Mouse (Mus musculus): ENCODE results near the gene Serpinb9b.
"Not testable (repeated sequence)": the region's sequence is repeated elsewhere in the genome, so short reads cannot be mapped to it uniquely, and the experiment has no call there.

The Serpinb9b gene

DNA sequence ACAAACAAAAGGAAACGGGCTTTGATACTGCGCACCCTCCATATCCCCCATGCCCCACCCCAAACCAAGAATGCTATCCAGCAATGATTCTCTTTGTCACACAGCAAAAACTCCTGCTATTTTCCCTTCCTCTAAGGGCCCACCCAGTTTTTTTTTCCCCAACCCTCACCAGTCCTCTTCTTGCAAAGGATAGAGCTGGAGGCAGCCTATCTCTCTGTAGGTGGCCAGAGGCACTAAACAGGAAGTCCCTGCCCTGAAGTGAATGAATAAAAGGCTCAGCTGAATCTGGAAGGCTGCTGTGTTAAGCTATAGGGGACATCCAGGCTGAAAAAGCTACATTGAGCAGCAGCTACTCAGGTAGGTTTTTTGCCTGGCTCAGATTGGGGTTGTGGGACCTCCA lies at the start of gene Serpinb9b:
Gene Serpinb9b (plus strand): TSS at position 173 of the 400 bp plus-strand sequence.
- no peak for DNase-seq (ENCODE audit: low spot score)

GRCm38 (mm10) chr13:32982556-32983042 lies 44.6 kb upstream of the Serpinb9b start:
- DNase-seq (ENCODE audit: low spot score): no peak

GRCm38 (mm10) chr13:32986256-32986655 lies 41.0 kb upstream of the Serpinb9b start:
- DNase-seq (ENCODE audit: low spot score): no peak

GRCm38 (mm10) chr13:32993152-32993893 lies 33.9 kb upstream of the Serpinb9b start:
- peak; percentile 25 for DNase-seq (ENCODE audit: low spot score)

DNA sequence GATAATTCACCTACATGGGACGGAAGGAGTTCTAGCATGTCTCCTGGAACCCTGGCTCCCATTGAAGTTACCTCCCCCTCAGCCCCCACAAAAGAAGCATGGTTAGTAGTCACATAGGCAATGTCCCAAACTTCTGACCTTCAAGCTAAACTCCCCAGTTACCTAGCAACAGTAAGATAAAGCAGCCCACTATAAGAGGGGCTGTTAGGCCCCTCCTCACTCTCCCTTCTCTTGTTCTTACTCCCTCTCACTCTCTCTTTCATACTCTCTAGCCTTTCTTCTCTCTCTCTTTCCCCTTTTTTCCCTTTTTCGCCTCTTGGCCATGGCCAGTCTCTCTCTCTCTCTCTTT lies 33.3 kb upstream of the Serpinb9b start:
- no peak for DNase-seq (ENCODE audit: low spot score)

GRCm38 (mm10) chr13:32995051-32995450 lies 32.2 kb upstream of the Serpinb9b start:
- no peak for DNase-seq (ENCODE audit: low spot score)

- no peak for DNase-seq (ENCODE audit: low spot score)
Observed at GRCm38 (mm10) chr13:33001341-33001740, 25.9 kb upstream of the Serpinb9b start.

DNA sequence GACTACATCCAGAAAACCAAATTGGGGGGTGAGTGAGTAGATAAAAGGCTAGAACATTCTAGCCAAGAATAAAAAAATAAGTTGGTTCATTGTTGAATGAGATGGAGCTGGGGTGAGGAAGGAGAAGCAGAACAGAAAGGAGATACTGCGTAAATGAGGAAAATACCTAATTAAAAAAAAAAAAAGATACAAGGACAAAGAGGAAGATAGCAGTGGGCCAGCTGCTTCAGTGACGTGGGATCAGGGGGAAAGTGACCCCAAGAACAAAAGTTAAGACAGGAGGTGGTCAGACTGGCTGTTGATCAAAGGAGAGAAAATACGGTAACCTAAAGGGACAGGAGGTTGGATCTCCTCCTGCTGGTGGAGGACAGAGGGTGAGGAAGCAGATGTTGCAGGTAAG lies 24.3 kb upstream of the Serpinb9b start, which contains the start of gene Serpinb9:
Gene Serpinb9 (plus strand): TSS at position 301 of the 400 bp plus-strand sequence.
- DNase-seq (ENCODE audit: low spot score): no peak

DNA sequence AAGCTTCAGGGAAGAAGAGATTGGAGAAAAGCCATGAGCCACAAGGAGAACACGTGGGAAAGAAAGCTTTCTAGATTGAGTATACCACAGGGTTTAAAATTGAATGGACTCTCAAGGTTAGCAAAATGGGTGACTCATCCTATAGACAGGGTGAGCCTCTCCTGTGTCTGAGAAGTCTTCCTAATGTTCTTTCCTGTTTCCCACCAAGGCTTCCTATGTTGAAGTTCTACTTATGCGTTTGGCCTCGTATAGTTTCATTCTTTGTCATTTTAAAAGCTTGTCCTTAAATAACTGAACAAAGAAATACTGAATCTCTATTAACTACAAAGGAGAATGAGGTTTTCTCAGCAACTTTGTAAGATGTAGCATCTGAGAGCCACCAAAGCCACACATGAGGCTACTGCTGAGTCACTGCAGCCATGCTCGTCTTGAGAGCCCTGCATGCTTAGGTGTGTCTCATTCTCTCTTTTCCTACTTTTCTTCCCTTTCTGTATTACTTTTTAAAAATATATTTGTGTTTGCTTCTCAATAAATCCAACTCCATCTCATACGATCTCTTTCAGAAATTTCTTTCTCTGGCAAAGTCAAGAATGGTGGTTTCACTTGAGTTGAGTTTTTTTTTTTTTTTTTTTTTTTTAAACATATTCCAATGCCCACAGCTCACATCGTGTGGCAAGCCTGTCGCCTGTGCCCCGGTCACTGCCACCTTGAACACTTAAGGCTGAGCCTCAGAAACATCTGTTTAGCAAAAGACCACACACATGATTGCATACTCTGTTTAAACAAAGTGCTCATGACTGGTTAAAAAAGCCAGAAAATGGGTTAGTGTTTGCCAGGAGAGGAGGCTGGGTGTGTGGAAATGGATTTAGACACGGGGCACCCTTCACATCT lies 23.4 kb upstream of the Serpinb9b start:
- no peak for DNase-seq (ENCODE audit: low spot score)

- DNase-seq (ENCODE audit: low spot score): peak; percentile 73
Observed at GRCm38 (mm10) chr13:33004414-33005105, 22.7 kb upstream of the Serpinb9b start.

DNA sequence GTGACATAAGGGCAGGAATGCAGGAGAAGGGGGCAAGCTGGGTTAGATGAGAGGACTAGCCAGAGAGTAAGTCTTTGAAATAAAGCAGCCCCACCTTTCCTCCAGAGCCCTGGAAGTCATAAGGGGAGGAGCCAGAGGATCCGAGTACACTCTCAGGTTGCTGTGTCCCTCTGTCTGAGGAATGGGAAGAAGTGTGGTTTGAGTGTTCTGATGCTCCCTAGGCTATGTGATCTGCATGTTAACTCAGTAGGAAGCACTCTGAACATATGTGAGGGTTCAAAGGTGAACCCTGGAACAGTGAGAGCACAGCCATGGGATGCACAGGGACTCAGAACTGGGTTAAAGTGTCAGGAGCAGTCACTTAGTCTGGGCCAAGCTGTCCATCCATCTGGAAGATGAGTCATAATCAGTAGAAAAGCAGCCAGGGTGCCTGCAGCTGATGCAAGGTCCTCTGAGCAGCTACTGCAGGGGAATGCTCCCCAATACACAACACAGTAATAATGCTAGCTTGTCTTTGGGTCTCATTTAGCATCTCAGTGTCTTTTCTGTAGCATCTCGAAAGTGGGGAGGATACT lies 21.6 kb upstream of the Serpinb9b start:
- DNase-seq (ENCODE audit: low spot score): no peak

- no peak for DNase-seq (ENCODE audit: low spot score)
Observed at GRCm38 (mm10) chr13:33006555-33006954, 20.7 kb upstream of the Serpinb9b start.

GRCm38 (mm10) chr13:33012395-33012794 lies 14.8 kb upstream of the Serpinb9b start:
- no peak for DNase-seq (ENCODE audit: low spot score)

- DNase-seq (ENCODE audit: low spot score): no peak
Observed at GRCm38 (mm10) chr13:33013271-33013670, 13.9 kb upstream of the Serpinb9b start.

GRCm38 (mm10) chr13:33022371-33022770 lies 4.8 kb upstream of the Serpinb9b start:
- DNase-seq (ENCODE audit: low spot score): no peak

GRCm38 (mm10) chr13:33026427-33027057 lies 674 bp upstream of the Serpinb9b start:
- DNase-seq (ENCODE audit: low spot score): no peak

DNA sequence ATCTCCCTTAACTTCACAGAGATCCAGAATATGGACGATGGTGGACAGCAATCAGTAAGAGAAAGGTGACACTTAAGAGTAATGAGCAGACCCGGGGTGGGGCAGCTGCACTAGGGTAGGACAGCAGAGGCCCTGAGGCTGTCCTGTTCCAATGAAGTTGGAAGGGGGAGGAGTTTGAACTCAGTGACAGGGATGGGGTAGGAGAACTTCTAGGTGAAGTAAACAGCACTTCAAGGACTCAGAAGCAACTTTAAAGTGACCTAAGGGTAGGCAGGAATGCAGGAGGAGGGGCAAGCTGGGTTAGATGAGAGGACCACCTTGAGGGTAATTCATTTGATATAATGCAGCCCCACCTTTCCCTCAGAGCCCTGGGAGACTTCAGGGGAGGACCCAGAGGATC lies 930 bp downstream of the Serpinb9b start:
- no peak for DNase-seq (ENCODE audit: low spot score)

DNA sequence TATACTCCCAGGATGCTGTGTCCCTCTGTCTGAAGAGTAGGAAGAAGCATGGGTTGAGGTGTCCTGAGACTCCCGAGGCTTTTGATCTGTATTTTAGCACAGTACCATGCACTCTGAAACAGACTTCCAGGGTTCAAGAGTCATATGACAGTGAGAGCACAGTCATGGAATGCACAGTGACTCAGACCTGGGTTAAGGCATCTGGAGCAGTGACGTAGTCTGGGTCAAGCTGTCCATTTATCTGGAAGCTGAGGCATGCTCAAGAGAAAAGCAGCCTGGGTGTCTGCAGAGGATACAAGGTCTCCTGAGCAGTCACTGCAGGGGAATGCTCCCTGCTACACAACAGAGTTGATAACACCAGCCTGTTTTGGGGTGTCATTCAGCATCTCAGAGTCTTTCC lies 1.3 kb downstream of the Serpinb9b start:
- no peak for DNase-seq (ENCODE audit: low spot score)

DNA sequence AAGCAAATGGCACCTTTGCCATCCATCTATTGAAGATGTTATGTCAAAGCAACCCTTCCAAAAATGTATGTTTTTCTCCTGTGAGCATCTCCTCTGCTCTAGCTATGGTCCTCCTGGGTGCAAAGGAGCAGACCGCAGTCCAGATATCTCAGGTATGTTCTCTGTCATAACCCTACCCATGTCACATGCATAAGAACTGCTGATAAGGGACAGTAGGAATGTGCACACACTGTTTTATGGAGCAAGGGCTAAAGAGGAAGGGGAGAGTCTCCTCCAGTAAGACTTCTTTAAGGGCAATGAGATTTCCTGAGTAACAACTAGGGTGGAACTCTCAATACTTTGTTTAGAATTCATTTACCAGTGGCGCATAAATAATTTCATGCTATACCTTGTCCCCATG lies 2.3 kb downstream of the Serpinb9b start:
- not testable (repeated sequence) for DNase-seq (ENCODE audit: low spot score)

GRCm38 (mm10) chr13:33030281-33030680 lies 3.1 kb downstream of the Serpinb9b start:
- DNase-seq (ENCODE audit: low spot score): no peak

DNA sequence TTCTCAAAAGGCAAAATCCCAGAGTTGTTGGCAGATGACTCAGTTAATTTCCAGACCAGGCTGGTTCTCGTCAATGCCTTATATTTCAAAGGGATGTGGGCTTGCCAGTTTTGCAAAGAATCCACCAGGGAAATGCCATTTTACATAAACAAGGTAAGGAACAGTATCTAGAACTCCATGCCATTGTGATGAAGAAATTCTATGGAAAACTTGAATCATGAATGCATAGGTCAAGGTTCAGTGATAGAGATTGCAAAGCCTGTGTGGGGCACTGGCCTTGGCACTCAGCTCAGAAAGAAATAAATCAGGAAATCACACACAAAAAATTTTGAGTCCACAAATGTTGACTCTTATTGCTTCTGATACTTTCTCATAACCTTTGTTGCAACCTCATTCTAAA lies 8.3 kb downstream of the Serpinb9b start:
- no peak for DNase-seq (ENCODE audit: low spot score)

GRCm38 (mm10) chr13:33043542-33043941 lies 16.3 kb downstream of the Serpinb9b start:
- no peak for DNase-seq (ENCODE audit: low spot score)
